31 mouse cellular contexts compared by ENCODE assay signal in genomic region chr1:135175176-135175575, GRCm38 (mm10). TPM values are rescaled to one million over a fixed set of nuclear protein-coding genes. Genes with fewer than 3 reads are reported as not detected.
DNase-seq lines count a peak whose midpoint lies in the region; ATAC-seq and TF ChIP-seq lines count a peak whose summit lies in the region.
"Had no signal": no experiment of that assay in that cellular context is flagged by ENCODE, and none has a peak within 500 bp of the region (broad histone marks: within the 10 kb centered on the region; RNA-seq: fewer than 3 reads in every experiment).

No protein-coding gene starts in this region.

- in situ Hi-C loops in ES-E14 (cut with MboI; ENCODE audit: low sequenced_read_pairs in 2 of 2, unreplicated experiment in 2 of 2): loop anchor here in 1 of 2 experiments (10.0 kb wide), 1 partner anchor 90 kb away; no protein-coding TSS in a partner anchor

- H3K27me3 ChIP-seq in kidney, embryonic 16.5 days (ENCODE audit: insufficient read depth, low read length): no peaks in the 10 kb centered on the region
- no peaks in the 10 kb centered on the region for H3K27me3 ChIP-seq in liver, adult 2 months (ENCODE audit: control insufficient read depth, insufficient read depth, low read length)
- no peaks in the 10 kb centered on the region for H3K27me3 ChIP-seq in liver, postnatal 0 days (ENCODE audit: insufficient read depth, low read length)
- H3K27me3 ChIP-seq: forebrain, embryonic 13.5 days; hindbrain, embryonic 13.5 days had no signal

- WGBS in kidney, embryonic 16.5 days: 73% methylated on average over 3 of the region's 3 CpGs
- 48% methylated on average over 3 of the region's 3 CpGs for WGBS in liver, adult 2 months
- WGBS in liver, postnatal 0 days (ENCODE audit: insufficient replicate concordance): 69% methylated on average over 3 of the region's 3 CpGs

- peak; percentile 54 for DNase-seq in kidney, adult 9 months
- peak; percentile 41 for DNase-seq in liver, adult 2 months (ENCODE audit: extremely low read depth, low read depth, low spot score)
- no peak for DNase-seq in liver, postnatal 0 days
- no peak for DNase-seq in ES-E14 (ENCODE audit: low read depth, low spot score)
- DNase-seq in yolk sac, embryonic 10.5 days (ENCODE audit: low spot score): peak; percentile 60
- no peak for DNase-seq in adrenal gland, postnatal 14 days
- DNase-seq: adrenal gland, adult 8-10 months; adrenal gland, postnatal 36 days; cerebellum, adult 18-20 months; cerebellum, adult 9-10 months; cerebellum, postnatal 14 days; gastrocnemius, postnatal 10 days; gastrocnemius, postnatal 36 days; heart, adult 2 months; heart, postnatal 36 days had no signal

- H3K9me3 ChIP-seq in kidney, embryonic 16.5 days (ENCODE audit: low read length): no peaks in the 10 kb centered on the region
- no peaks in the 10 kb centered on the region for H3K9me3 ChIP-seq in liver, postnatal 0 days (ENCODE audit: low read length)
- no peaks in the 10 kb centered on the region for H3K9me3 ChIP-seq in ES-E14 (ENCODE audit: control insufficient read depth, insufficient read depth, low read depth, low read length)
- H3K9me3 ChIP-seq: forebrain, embryonic 10.5 days; forebrain, embryonic 13.5 days; heart, embryonic 10.5 days; hindbrain, embryonic 10.5 days; hindbrain, embryonic 13.5 days had no signal

- no peak overlapping the region for H3K4me3 ChIP-seq in kidney, embryonic 16.5 days (ENCODE audit: low read length)
- no peak overlapping the region for H3K4me3 ChIP-seq in liver, adult 2 months (ENCODE audit: insufficient read depth, low read depth, low read length)
- H3K4me3 ChIP-seq in liver, postnatal 0 days (ENCODE audit: low read depth, low read length): no peak overlapping the region
- no peak overlapping the region for H3K4me3 ChIP-seq in ES-E14 (ENCODE audit: insufficient read depth in 1 of 2, low read depth in 1 of 2, low read length in 2 of 2, poor library complexity in 1 of 2, severe bottlenecking in 1 of 2)
- H3K4me3 ChIP-seq: forebrain, embryonic 10.5 days; forebrain, embryonic 13.5 days; heart, adult 2 months; heart, embryonic 10.5 days; hindbrain, embryonic 10.5 days; hindbrain, embryonic 13.5 days had no signal

- H3K36me3 ChIP-seq in kidney, embryonic 16.5 days (ENCODE audit: insufficient read depth, low read length): no peaks in the 10 kb centered on the region
- no peaks in the 10 kb centered on the region for H3K36me3 ChIP-seq in liver, adult 2 months (ENCODE audit: control insufficient read depth, insufficient read depth, low read length)
- H3K36me3 ChIP-seq in liver, postnatal 0 days (replicated peaks; ENCODE audit: insufficient read depth, low read length): no peaks in the 10 kb centered on the region
- H3K36me3 ChIP-seq in ES-E14 (ENCODE audit: control insufficient read depth, insufficient read depth, low read length, poor library complexity, severe bottlenecking): no peaks in the 10 kb centered on the region
- H3K36me3 ChIP-seq: forebrain, embryonic 10.5 days; heart, embryonic 10.5 days; hindbrain, embryonic 10.5 days; hindbrain, embryonic 13.5 days had no signal

- no peak overlapping the region for H3K27ac ChIP-seq in kidney, embryonic 16.5 days (ENCODE audit: low read length)
- no peak overlapping the region for H3K27ac ChIP-seq in liver, adult 2 months (replicated peaks; ENCODE audit: insufficient read depth, low read depth, low read length)
- H3K27ac ChIP-seq in liver, postnatal 0 days (ENCODE audit: low read depth): no peak overlapping the region
- no peak overlapping the region for H3K27ac ChIP-seq in ES-E14 (ENCODE audit: insufficient read depth, low read depth, low read length, poor library complexity, severe bottlenecking)
- H3K27ac ChIP-seq: forebrain, embryonic 10.5 days; forebrain, embryonic 13.5 days; heart, adult 2 months; heart, embryonic 10.5 days; hindbrain, embryonic 10.5 days; hindbrain, embryonic 13.5 days had no signal

- H3K9ac ChIP-seq in kidney, embryonic 16.5 days (replicated peaks; ENCODE audit: low read length): no peak overlapping the region
- H3K9ac ChIP-seq in liver, adult 2 months (ENCODE audit: low read depth, low read length): no peak overlapping the region
- no peak overlapping the region for H3K9ac ChIP-seq in liver, postnatal 0 days (replicated peaks)
- no peak overlapping the region for H3K9ac ChIP-seq in ES-E14 (ENCODE audit: insufficient read depth, low read depth, low read length, poor library complexity, severe bottlenecking)
- H3K9ac ChIP-seq: forebrain, embryonic 13.5 days; hindbrain, embryonic 13.5 days had no signal

- TF ChIP-seq POLR2A in liver, adult 2 months (IDR thresholded peaks at IDR 0.05; ENCODE audit: extremely low read depth, insufficient read depth, low read length): no peak

- no peak for TF ChIP-seq EP300 in liver, postnatal 0 days (IDR thresholded peaks at IDR 0.05; ENCODE audit: low read depth)

- H3K79me2 ChIP-seq in liver, adult 2 months (ENCODE audit: control insufficient read depth, insufficient read depth, low read length): no peaks in the 10 kb centered on the region

- no peaks in the 10 kb centered on the region for H3K4me1 ChIP-seq in kidney, embryonic 16.5 days (ENCODE audit: insufficient read depth, low read length)
- H3K4me1 ChIP-seq in liver, adult 2 months (ENCODE audit: control insufficient read depth, insufficient read depth, low read length): peaks cover 5% of the 10 kb centered on the region; the same call in 1 of the 2 replicates
- H3K4me1 ChIP-seq in liver, postnatal 0 days (ENCODE audit: insufficient read depth): no peaks in the 10 kb centered on the region; the same call in 1 of the 2 replicates
- peaks cover under 1 to 19% of the 10 kb centered on the region in 2 experiments; a peak in 2 of 4 replicates for H3K4me1 ChIP-seq in ES-E14 (ENCODE audit: control insufficient read depth in 2 of 2, insufficient read depth in 2 of 2, low read length in 2 of 2, poor library complexity in 1 of 2)
- H3K4me1 ChIP-seq: forebrain, embryonic 10.5 days; forebrain, embryonic 13.5 days; hindbrain, embryonic 10.5 days; hindbrain, embryonic 13.5 days had no signal

- no peak overlapping the region for H3K4me2 ChIP-seq in kidney, embryonic 16.5 days (replicated peaks; ENCODE audit: low read depth, low read length)
- no peak overlapping the region for H3K4me2 ChIP-seq in liver, postnatal 0 days (ENCODE audit: low read depth, low read length)
- H3K4me2 ChIP-seq: forebrain, embryonic 13.5 days; hindbrain, embryonic 13.5 days had no signal

- ATAC-seq in kidney, embryonic 16.5 days (ENCODE audit: low FRiP score, low TSS enrichment): no peak
- no peak for ATAC-seq in liver, postnatal 0 days
- ATAC-seq in activated CD4-positive, CD25-positive, alpha-beta regulatory T cell, adult 4 months: no peak
- ATAC-seq: CD4-positive, CD25-positive, alpha-beta regulatory T cell, adult 4 months; forebrain, embryonic 13.5 days; forebrain, embryonic 16.5 days; hindbrain, embryonic 16.5 days had no signal

- TF ChIP-seq CTCF in liver, adult 2 months (IDR thresholded peaks at IDR 0.05; ENCODE audit: low read depth, low read length): no peak
- TF ChIP-seq CTCF in liver, postnatal 0 days (IDR thresholded peaks at IDR 0.05; ENCODE audit: low read depth): no peak

TF ChIP-seq in ES-E14, 5 proteins besides CTCF, POLR2A, EP300 and RAD21:
- TF ChIP-seq ZC3H11A (IDR thresholded peaks at IDR 0.05; ENCODE audit: borderline replicate concordance, low read depth, low read length) (no peak), ZNF384 (IDR thresholded peaks at IDR 0.05; ENCODE audit: low read depth, low read length) (0 out of 2 replicates have a peak, but pooled peaks have one; percentile 21)
TF ChIP-seq in ES-E14: peak in this region for 1.

RNA-seq across cellular contexts. Expression of gene Gpr37l1, which starts 7.7 kb away (rescaled TPM):
- polyA plus RNA-seq in kidney, embryonic 16.5 days (2015; fragmentation: Nextera tagmentation; extraction: Ambion mirVana): 0.10 TPM in 1 of 2 replicates, not detected in the other
- 0.07 TPM in 1 of 2 replicates, not detected in the other for total RNA-seq in liver, adult 2 months (2014; rRNA removed)
- polyA plus RNA-seq in liver, adult 2 months (2012; rRNA removed): 0.04 TPM in 1 of 2 replicates, not detected in the other
- not detected in 2 replicates for polyA plus RNA-seq in liver, postnatal 0 days (2015; fragmentation: Nextera tagmentation; extraction: Ambion mirVana)
- total RNA-seq in ES-E14 (2012; rRNA removed): 0.26 TPM in 1 of 2 replicates, not detected in the other
- total RNA-seq in adrenal gland, postnatal 14 days (2021): 1.8 and 2.4 TPM in 2 replicates
- polyA plus RNA-seq in activated CD4-positive, CD25-positive, alpha-beta regulatory T cell, adult 4 months (2017; shearing (Covaris generic)): not detected
- total RNA-seq: granulocyte monocyte progenitor cell, adult 5-6 weeks; MEL had no signal
- polyA plus RNA-seq: C2C12; CD4-positive, CD25-positive, alpha-beta regulatory T cell, adult 4 months; embryonic facial prominence, embryonic 11.5 days; forebrain, embryonic 10.5 days; forebrain, embryonic 13.5 days; heart, embryonic 10.5 days; heart, embryonic 14.5 days; heart, postnatal 0 days; hindbrain, embryonic 10.5 days had no signal

RNA-seq across cellular contexts. Expression of gene Arl8a, which starts 28.6 kb away (rescaled TPM):
- 42.9 and 46.7 TPM in 2 replicates for polyA plus RNA-seq in kidney, embryonic 16.5 days (2015; fragmentation: Nextera tagmentation; extraction: Ambion mirVana)
- 3.2 and 5.4 TPM in 2 replicates for total RNA-seq in liver, adult 2 months (2014; rRNA removed)
- 13.1 and 15.2 TPM in 2 replicates for polyA plus RNA-seq in liver, adult 2 months (2012; rRNA removed)
- 11.3 and 12.5 TPM in 2 replicates for polyA plus RNA-seq in liver, postnatal 0 days (2015; fragmentation: Nextera tagmentation; extraction: Ambion mirVana)
- total RNA-seq in ES-E14 (2012; rRNA removed): 17.5 and 19.3 TPM in 2 replicates
- 41.9 and 57.3 TPM in 2 replicates for total RNA-seq in adrenal gland, postnatal 14 days (2021)
- 10 to 100 TPM; 10.3 to 10.6 TPM for polyA plus RNA-seq in activated CD4-positive, CD25-positive, alpha-beta regulatory T cell, adult 4 months (2017; shearing (Covaris generic))

RNA-seq across cellular contexts. Expression of gene Ptpn7, which starts 42.7 kb away (rescaled TPM):
- 0.99 and 1.6 TPM in 2 replicates for polyA plus RNA-seq in kidney, embryonic 16.5 days (2015; fragmentation: Nextera tagmentation; extraction: Ambion mirVana)
- 0.28 and 0.54 TPM in 2 replicates for total RNA-seq in liver, adult 2 months (2014; rRNA removed)
- polyA plus RNA-seq in liver, adult 2 months (2012; rRNA removed): 0.44 and 1.4 TPM in 2 replicates
- 5.4 and 6.7 TPM in 2 replicates for polyA plus RNA-seq in liver, postnatal 0 days (2015; fragmentation: Nextera tagmentation; extraction: Ambion mirVana)
- total RNA-seq in ES-E14 (2012; rRNA removed): 1.1 and 2.3 TPM in 2 replicates
- 1.1 and 3.9 TPM in 2 replicates for total RNA-seq in adrenal gland, postnatal 14 days (2021)
- polyA plus RNA-seq in activated CD4-positive, CD25-positive, alpha-beta regulatory T cell, adult 4 months (2017; shearing (Covaris generic)): 100 to 1,000 TPM; 155 to 193 TPM

Comparison
In these comparisons a context has a peak if more than half of its experiments do, and no peak if none do; other contexts are left out.
1. DNase-seq: peak in kidney, adult 9 months (single experiment), liver, adult 2 months (single experiment) and yolk sac, embryonic 10.5 days (single experiment); none in liver, postnatal 0 days (single experiment), ES-E14 (single experiment) and adrenal gland, postnatal 14 days (single experiment).
2. RNA of gene Ptpn7, which starts 42.7 kb away (polyA plus RNA-seq): 155 to 193 TPM in activated CD4-positive, CD25-positive, alpha-beta regulatory T cell, adult 4 months; 5.4 to 6.7 TPM in liver, postnatal 0 days, 0.99 to 1.6 TPM in kidney, embryonic 16.5 days and 0.44 to 1.4 TPM in liver, adult 2 months; every median in the first group is over 10 times any median in the second.